Mouse (Mus musculus) heart, postnatal 0 days (tissue): ENCODE data around the gene Eps15l1. TPM values are rescaled to one million over a fixed set of nuclear protein-coding genes. Genes with fewer than 3 reads are reported as not detected.

ENCODE experiments used
- ATAC-seq: fragments of 200-750 bp; cut with Nextera tagmentation; 2 replicates; pipeline ENCODE4 v1.8.0; 2017; ENCODE audit warnings: low read depth, moderate number of reproducible peaks, moderate library complexity; ENCODE audit not compliant: insufficient read depth
- DNase-seq: peaks from one replicate; pipeline ENCODE4 v3.0.0-alpha.2; 2016; ENCODE audit warnings: low spot score
- H3K27ac ChIP-seq: fragments of 300-500 bp; sonication (generic); 2 replicates; pipeline ENCODE4 v1.5.1; 2014; ENCODE audit warnings: low read depth, mild to moderate bottlenecking
- H3K27me3 ChIP-seq: fragments of 300-500 bp; sonication (generic); 2 replicates; pipeline ENCODE4 v1.6.1; 2014; ENCODE audit warnings: low read length, mixed read lengths; ENCODE audit not compliant: control insufficient read depth, insufficient read depth
- H3K36me3 ChIP-seq: fragments of 300-500 bp; sonication (generic); replicated peaks from 2 replicates; pipeline ENCODE4 v1.6.1; 2014; ENCODE audit warnings: low read length, mixed read lengths; ENCODE audit not compliant: control insufficient read depth, insufficient read depth
- H3K4me1 ChIP-seq: fragments of 300-500 bp; sonication (generic); 2 replicates; pipeline ENCODE4 v1.6.1; 2014; ENCODE audit warnings: antibody characterized with exemption; ENCODE audit not compliant: control insufficient read depth, insufficient read depth
- H3K4me2 ChIP-seq: fragments of 300-500 bp; sonication (generic); 2 replicates; pipeline ENCODE4 v1.6.1; 2014; ENCODE audit warnings: low read depth, mild to moderate bottlenecking, low read length, moderate library complexity
- H3K4me3 ChIP-seq: fragments of 300-500 bp; sonication (generic); 2 replicates; pipeline ENCODE4 v1.5.1; 2014; ENCODE audit warnings: low read depth, low read length
- H3K9ac ChIP-seq: fragments of 300-500 bp; sonication (generic); replicated peaks from 2 replicates; pipeline ENCODE4 v1.6.1; 2014; ENCODE audit warnings: low read depth, low read length, mixed read lengths
- H3K9me3 ChIP-seq: fragments of 300-500 bp; sonication (generic); replicated peaks from 2 replicates; pipeline ENCODE4 v1.6.1; 2016; ENCODE audit warnings: low read length; ENCODE audit not compliant: control insufficient read depth
- CTCF ChIP-seq: IDR thresholded peaks from 2 replicates; pipeline ENCODE4 v1.5.1; 2016; ENCODE audit warnings: antibody characterized with exemption, control low read depth, low read depth
- EP300 ChIP-seq: IDR thresholded peaks from 2 replicates; pipeline ENCODE4 v1.6.1; 2016; ENCODE audit warnings: antibody characterized with exemption, low read depth
- WGBS: fragments of 180-500 bp; shearing (Covaris S2); extraction: QIAGEN DNeasy Blood & Tissue Kit; methylation state at CpG from one replicate; pipeline ENCODE4 v1.1.7; 2014; 5-methylcytosine and 5-hydroxymethylcytosine counted together
- polyA plus RNA-seq: library from polyadenylated mRNA; unstranded; fragments of >200 nt; fragmentation: Nextera tagmentation; extraction: Ambion mirVana; gene quantifications from 2 replicates; pipeline ENCODE4 v1.2.1, GENCODE M21; 2015
- total RNA-seq: library from RNA; depleted of rRNA; stranded (reverse); fragments of >200 nt; gene quantifications from 2 replicates; pipeline ENCODE4 v1.2.3, GENCODE M21; 2014; ENCODE audit warnings: low replicate concordance

Eps15l1 gene
- total and polyA plus RNA-seq, 2 experiments from 2014 or later: 24.9 to 52.7 TPM

- peak overlapping the region; percentile 83 for H3K27ac ChIP-seq
- peaks cover 12% of the 10 kb centered on the region for H3K4me1 ChIP-seq
- ATAC-seq (peak; percentile 80), DNase-seq (peak; percentile 45)
- no peak overlapping the region for H3K4me2 ChIP-seq
- H3K27me3 ChIP-seq: no peaks in the 10 kb centered on the region
- TF ChIP-seq EP300 (no peak), CTCF (no peak)
- H3K9ac ChIP-seq: no peak overlapping the region
- WGBS: 44% methylated on average over 4 of the region's 4 CpGs
- H3K9me3 ChIP-seq: no peaks in the 10 kb centered on the region
- 0 out of 2 replicates have a peak, but pooled peaks cover 13% of the 10 kb centered on the region for H3K36me3 ChIP-seq
- no peak overlapping the region for H3K4me3 ChIP-seq
These were observed 89.6 kb downstream of the Eps15l1 start for GRCm38 (mm10) chr8:72331631-72332030.

DNA sequence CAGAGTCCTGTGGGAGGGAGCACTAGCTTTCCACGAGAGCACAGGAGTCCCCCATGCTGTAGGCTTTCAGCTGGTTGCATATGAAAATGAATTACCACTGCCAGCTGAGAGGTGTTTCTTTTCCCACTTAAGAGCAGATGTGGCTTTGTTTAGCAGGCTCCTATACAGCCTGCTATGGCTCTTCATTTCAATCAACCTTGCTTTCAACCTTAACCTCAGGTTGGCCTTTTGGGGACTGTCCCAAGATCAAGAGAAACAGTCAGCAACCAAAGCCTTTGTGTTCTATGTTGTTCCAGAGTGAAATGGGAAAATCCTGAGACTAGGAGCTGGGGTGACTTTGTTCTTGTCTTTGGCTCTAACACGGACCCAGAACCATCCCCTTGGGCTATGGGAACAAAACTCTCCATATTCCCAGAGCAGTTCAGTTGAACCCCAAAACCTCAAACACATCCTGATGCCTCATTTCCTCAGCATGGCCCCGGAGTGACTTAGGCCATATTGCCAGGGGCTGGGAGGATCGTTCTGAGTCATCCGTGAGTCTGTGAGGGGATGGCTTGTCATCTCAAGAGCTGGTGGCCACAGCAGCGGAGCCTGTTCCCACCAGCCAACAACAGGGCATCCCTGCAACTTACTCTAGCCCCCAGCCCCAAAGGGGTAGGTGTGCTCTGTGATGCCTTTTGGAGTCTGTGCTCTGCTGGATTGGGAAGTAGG lies 90.3 kb downstream of the Eps15l1 start:
- Histone ChIP-seq H3K4me2 (no peak overlapping the region), H3K9me3 (no peaks in the 10 kb centered on the region), H3K27me3 (no peaks in the 10 kb centered on the region), H3K9ac (no peak overlapping the region), H3K36me3 (0 out of 2 replicates have a peak, but pooled peaks cover 9% of the 10 kb centered on the region), H3K4me1 (peaks cover 12% of the 10 kb centered on the region), H3K27ac (peak overlapping the region; percentile 83), H3K4me3 (no peak overlapping the region)
- WGBS: 71% methylated on average over 6 of the region's 6 CpGs
- ATAC-seq (no peak), DNase-seq (no peak)
- TF ChIP-seq EP300: no peak
- no peak for TF ChIP-seq CTCF

- no peaks in the 10 kb centered on the region for H3K27me3 ChIP-seq
- TF ChIP-seq EP300 (no peak), CTCF (no peak)
- H3K27ac ChIP-seq: no peak overlapping the region
- no peak for ATAC-seq
- no peak overlapping the region for H3K9ac ChIP-seq
- WGBS: 86% methylated on average over 3 of the region's 3 CpGs
- no peak for DNase-seq
- H3K4me3 ChIP-seq: no peak overlapping the region
- H3K36me3 ChIP-seq: no peaks in the 10 kb centered on the region
- no peak overlapping the region for H3K4me2 ChIP-seq
- peaks cover 12% of the 10 kb centered on the region for H3K4me1 ChIP-seq
- H3K9me3 ChIP-seq: no peaks in the 10 kb centered on the region
These were observed 92.1 kb downstream of the Eps15l1 start for GRCm38 (mm10) chr8:72329116-72329515.

GRCm38 (mm10) chr8:72324708-72325107 lies 96.6 kb downstream of the Eps15l1 start:
- TF ChIP-seq CTCF (no peak), EP300 (no peak)
- no peaks in the 10 kb centered on the region for H3K27me3 ChIP-seq
- 67% methylated on average over 2 of the region's 2 CpGs for WGBS

GRCm38 (mm10) chr8:72324036-72324706 lies 97.1 kb downstream of the Eps15l1 start:
- ATAC-seq (no peak), DNase-seq (no peak)
- peaks cover 6% of the 10 kb centered on the region; the same call in 1 of the 2 replicates for H3K36me3 ChIP-seq
- H3K9ac ChIP-seq: no peak overlapping the region
- H3K27me3 ChIP-seq: no peaks in the 10 kb centered on the region
- H3K4me1 ChIP-seq: peaks cover 25% of the 10 kb centered on the region
- H3K4me3 ChIP-seq: no peak overlapping the region
- H3K27ac ChIP-seq: no peak overlapping the region
- no peaks in the 10 kb centered on the region for H3K9me3 ChIP-seq
- 0 out of 2 replicates have a peak, but pooled peaks have one; percentile 8 for TF ChIP-seq EP300
- TF ChIP-seq CTCF: no peak
- H3K4me2 ChIP-seq: no peak overlapping the region
- WGBS: 82% methylated on average over 10 of the region's 10 CpGs

More at GRCm38 (mm10) chr8:72324708-72325107, 96.6 kb downstream of the Eps15l1 start:
- peak; percentile 18; the same call in 1 of the 2 replicates for ATAC-seq
- no peak overlapping the region for H3K9ac ChIP-seq
- no peaks in the 10 kb centered on the region for H3K9me3 ChIP-seq
- peaks cover 25% of the 10 kb centered on the region for H3K4me1 ChIP-seq
- no peak overlapping the region for H3K4me3 ChIP-seq
- H3K4me2 ChIP-seq: no peak overlapping the region
- H3K36me3 ChIP-seq: peaks cover 6% of the 10 kb centered on the region; the same call in 1 of the 2 replicates
- no peak overlapping the region for H3K27ac ChIP-seq
- DNase-seq: no peak
